Comparison of ENCODE assay signal across 31 mouse cellular contexts in genomic region chr5:93308909-93309308, GRCm38 (mm10).
"Had no signal": no experiment of that assay in that cellular context is flagged by ENCODE, and none has a peak within 500 bp of the region (broad histone marks: within the 10 kb centered on the region; RNA-seq: fewer than 3 reads in every experiment).

No protein-coding gene starts in this region.

- H3K4me3 ChIP-seq: limb, embryonic 10.5 days; limb, embryonic 12.5 days; limb, embryonic 13.5 days; limb, embryonic 15.5 days; liver, embryonic 13.5 days; liver, embryonic 15.5 days; lung, embryonic 15.5 days; megakaryocyte, embryonic 14.5 days; midbrain, embryonic 10.5 days; midbrain, embryonic 12.5 days; midbrain, embryonic 13.5 days; midbrain, embryonic 15.5 days; myocyte; neural tube, embryonic 12.5 days had no signal

- H3K9ac ChIP-seq: limb, embryonic 12.5 days; limb, embryonic 13.5 days; limb, embryonic 15.5 days; liver, embryonic 13.5 days; liver, embryonic 14.5 days; liver, embryonic 15.5 days; liver, postnatal 0 days; lung, embryonic 14.5 days; lung, embryonic 15.5 days; midbrain, embryonic 12.5 days; midbrain, embryonic 13.5 days; midbrain, embryonic 15.5 days; neural tube, embryonic 12.5 days had no signal

- H3K27ac ChIP-seq: limb, embryonic 10.5 days; limb, embryonic 12.5 days; limb, embryonic 13.5 days; limb, embryonic 15.5 days; liver, embryonic 13.5 days; liver, embryonic 14.5 days; liver, embryonic 15.5 days; lung, embryonic 15.5 days; macrophage; midbrain, embryonic 10.5 days; midbrain, embryonic 12.5 days; midbrain, embryonic 13.5 days; midbrain, embryonic 15.5 days; neural tube, embryonic 12.5 days had no signal

- H3K9me3 ChIP-seq: limb, embryonic 10.5 days; limb, embryonic 12.5 days; limb, embryonic 13.5 days; limb, embryonic 15.5 days; liver, embryonic 13.5 days; liver, embryonic 15.5 days; lung, embryonic 15.5 days; megakaryocyte, embryonic 14.5 days; midbrain, embryonic 10.5 days; midbrain, embryonic 12.5 days; midbrain, embryonic 13.5 days; midbrain, embryonic 15.5 days; neural tube, embryonic 12.5 days had no signal

- H3K4me1 ChIP-seq: limb, embryonic 10.5 days; limb, embryonic 12.5 days; limb, embryonic 13.5 days; limb, embryonic 15.5 days; liver, embryonic 13.5 days; liver, embryonic 15.5 days; lung, embryonic 15.5 days; megakaryocyte, embryonic 14.5 days; midbrain, embryonic 10.5 days; midbrain, embryonic 12.5 days; midbrain, embryonic 13.5 days; midbrain, embryonic 15.5 days; neural tube, embryonic 12.5 days had no signal

- H3K27me3 ChIP-seq: limb, embryonic 12.5 days; limb, embryonic 13.5 days; limb, embryonic 15.5 days; liver, embryonic 13.5 days; liver, embryonic 15.5 days; lung, embryonic 15.5 days; megakaryocyte, embryonic 14.5 days; midbrain, embryonic 12.5 days; midbrain, embryonic 13.5 days; midbrain, embryonic 15.5 days; neural tube, embryonic 12.5 days had no signal

- H3K4me2 ChIP-seq: limb, embryonic 12.5 days; limb, embryonic 13.5 days; limb, embryonic 15.5 days; liver, embryonic 11.5 days; liver, embryonic 13.5 days; liver, embryonic 15.5 days; lung, embryonic 14.5 days; lung, embryonic 15.5 days; midbrain, embryonic 11.5 days; midbrain, embryonic 12.5 days; midbrain, embryonic 13.5 days; midbrain, embryonic 15.5 days; neural tube, embryonic 12.5 days had no signal

- ATAC-seq: liver, postnatal 0 days; lung, postnatal 0 days; midbrain, embryonic 13.5 days; midbrain, embryonic 15.5 days; midbrain, embryonic 16.5 days had no signal

- H3K36me3 ChIP-seq: limb, embryonic 10.5 days; limb, embryonic 12.5 days; limb, embryonic 13.5 days; limb, embryonic 15.5 days; liver, embryonic 13.5 days; liver, embryonic 15.5 days; lung, embryonic 15.5 days; midbrain, embryonic 10.5 days; midbrain, embryonic 12.5 days; midbrain, embryonic 13.5 days; midbrain, embryonic 15.5 days; neural tube, embryonic 12.5 days had no signal

- DNase-seq: left cerebral cortex, postnatal 4 days; liver; liver, embryonic 13.5 days; liver, postnatal 0 days; lung, adult 18-20 months; lung, adult 2 months; lung, embryonic 14.5 days; lung, postnatal 10 days; lung, postnatal 14 days; lung, postnatal 36 days; lung, postnatal 4 days; midbrain, embryonic 14.5 days had no signal
